Mouse (Mus musculus): ENCODE data around the gene Ccdc167.

The Ccdc167 gene

GRCm38 (mm10) chr17:29686771-29687170, 30.1 kb downstream of the Ccdc167 start:
- in situ Hi-C loops (cut with MboI, MseI), result no loop called here

GRCm38 (mm10) chr17:29684275-29684674, 32.6 kb downstream of the Ccdc167 start:
- in situ Hi-C loops (cut with MboI, MseI), result no loop called here

DNA sequence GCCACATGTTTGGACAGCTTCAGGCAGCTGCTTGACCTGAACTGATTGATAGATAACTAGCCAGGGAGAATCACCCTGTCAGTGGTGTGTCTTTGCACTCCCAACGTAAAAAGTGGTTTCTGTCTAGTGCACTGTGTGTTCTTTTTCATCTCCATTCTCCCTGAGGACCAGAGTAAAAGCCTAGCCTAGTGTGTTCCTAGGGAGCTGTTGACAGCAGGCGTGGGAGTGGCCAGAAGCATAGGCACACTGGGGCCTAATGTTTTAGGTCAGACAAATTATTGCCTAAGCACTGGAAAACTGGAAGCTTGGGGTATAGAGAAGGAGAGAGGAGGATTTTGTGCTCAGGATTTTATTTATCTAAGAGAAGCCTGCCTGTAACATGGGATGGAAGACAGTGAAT, 33.7 kb downstream of the Ccdc167 start:
- in situ Hi-C loops (cut with MboI, MseI), result no loop called here

DNA sequence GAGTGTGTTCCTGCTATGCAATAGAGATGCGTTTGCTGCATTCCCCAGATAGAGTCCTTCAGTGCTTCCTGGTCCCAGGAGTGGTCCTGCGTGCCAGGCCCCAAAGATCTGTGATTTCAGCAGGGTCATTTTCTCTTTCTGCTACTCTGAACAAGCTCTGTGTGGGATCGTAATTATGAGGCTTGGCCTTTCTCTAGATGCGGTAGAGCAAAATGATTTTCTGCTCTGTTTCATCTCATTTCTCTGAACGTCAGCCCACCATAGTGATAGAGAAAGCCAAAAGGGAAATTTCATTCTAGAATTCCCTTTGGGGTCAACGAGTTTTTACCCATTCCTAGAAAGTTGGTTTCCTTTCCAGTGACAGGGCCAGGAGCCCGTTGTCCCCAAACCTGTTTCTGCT, 34.6 kb downstream of the Ccdc167 start:
- in situ Hi-C loops (cut with MboI, MseI), result no loop called here

DNA sequence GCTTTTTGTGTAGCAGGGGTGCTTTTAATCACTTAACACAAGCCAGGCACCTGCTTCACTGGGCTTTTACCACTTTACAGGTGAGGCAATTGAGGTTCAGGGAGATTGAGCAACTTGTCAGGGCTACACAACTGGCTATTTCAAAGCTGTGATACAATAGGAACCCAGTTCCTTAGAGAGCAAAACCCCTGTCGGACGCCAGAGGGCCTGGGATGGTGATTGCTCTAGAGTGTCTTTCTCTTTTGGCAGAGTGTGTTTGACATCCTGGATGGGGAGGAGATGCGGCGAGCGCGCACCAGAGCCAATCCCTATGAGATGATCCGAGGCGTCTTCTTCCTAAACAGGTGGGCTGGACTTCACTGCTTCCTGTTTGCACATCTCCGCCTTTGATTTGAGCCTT, 35.2 kb downstream of the Ccdc167 start:
- in situ Hi-C loops (cut with MboI, MseI), result no loop called here

- in situ Hi-C loops (cut with MboI, MseI), result no loop called here
Measured at GRCm38 (mm10) chr17:29680921-29681320, 35.9 kb downstream of the Ccdc167 start.

DNA sequence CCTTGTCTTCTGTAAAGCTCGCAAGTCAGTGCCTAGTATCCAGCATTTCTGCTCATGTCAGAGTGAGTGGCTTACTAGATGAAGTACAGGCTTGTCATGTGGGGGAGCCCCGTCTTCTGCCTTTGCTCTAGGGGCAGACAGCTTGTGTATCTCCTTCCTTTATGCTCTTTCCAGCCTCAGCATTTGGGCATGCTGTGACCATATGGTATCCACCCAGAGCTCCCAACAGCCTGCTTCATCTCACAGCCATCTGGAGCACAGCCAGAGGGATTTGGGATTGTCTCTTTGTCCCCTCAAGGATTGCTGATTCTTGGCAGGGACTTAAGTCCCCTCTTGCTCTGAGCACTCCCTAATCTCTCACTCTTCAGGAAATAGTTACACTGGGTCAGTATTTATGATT, 36.7 kb downstream of the Ccdc167 start:
- in situ Hi-C loops (cut with MboI, MseI), result no loop called here

- in situ Hi-C loops (cut with MboI, MseI), result no loop called here
Measured at GRCm38 (mm10) chr17:29679038-29679767, 37.6 kb downstream of the Ccdc167 start.

DNA sequence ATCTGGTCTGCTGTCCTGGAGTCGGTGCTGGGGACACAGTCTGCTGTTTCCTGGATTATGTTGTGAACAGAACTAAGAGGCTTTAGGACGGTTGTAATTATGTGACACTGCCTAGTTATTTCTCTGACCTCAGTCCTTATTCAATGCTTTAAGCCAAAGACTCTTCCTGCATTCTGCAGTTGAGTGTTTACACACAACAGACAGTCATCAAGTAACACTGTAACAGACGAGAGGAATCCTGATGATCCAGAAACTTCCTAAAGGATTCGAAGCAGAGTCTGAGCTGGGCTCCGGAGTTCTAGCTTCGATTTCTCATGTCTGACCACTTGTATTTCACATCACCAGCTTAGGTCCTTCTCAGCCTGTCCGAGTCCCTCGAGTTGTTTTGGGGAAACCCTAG, 38.3 kb downstream of the Ccdc167 start:
- in situ Hi-C loops (cut with MboI, MseI), result no loop called here

- in situ Hi-C loops (cut with MboI, MseI), result no loop called here
Measured at GRCm38 (mm10) chr17:29673325-29673724, 43.5 kb downstream of the Ccdc167 start.

GRCm38 (mm10) chr17:29671021-29671420, 45.8 kb downstream of the Ccdc167 start:
- in situ Hi-C loops (cut with MboI, MseI), result no loop called here

- in situ Hi-C loops (cut with MboI, MseI), result no loop called here
Measured at GRCm38 (mm10) chr17:29669936-29670335, 46.9 kb downstream of the Ccdc167 start.

GRCm38 (mm10) chr17:29669030-29669429, 47.8 kb downstream of the Ccdc167 start:
- in situ Hi-C loops (cut with MboI, MseI), result no loop called here

GRCm38 (mm10) chr17:29668051-29668986, 48.5 kb downstream of the Ccdc167 start:
- in situ Hi-C loops (cut with MboI, MseI), result no loop called here

GRCm38 (mm10) chr17:29662145-29662544, 54.7 kb downstream of the Ccdc167 start:
- in situ Hi-C loops (cut with MboI, MseI), result no loop called here

GRCm38 (mm10) chr17:29660762-29661391, 56.0 kb downstream of the Ccdc167 start:
- in situ Hi-C loops (cut with MboI, MseI), result no loop called here

DNA sequence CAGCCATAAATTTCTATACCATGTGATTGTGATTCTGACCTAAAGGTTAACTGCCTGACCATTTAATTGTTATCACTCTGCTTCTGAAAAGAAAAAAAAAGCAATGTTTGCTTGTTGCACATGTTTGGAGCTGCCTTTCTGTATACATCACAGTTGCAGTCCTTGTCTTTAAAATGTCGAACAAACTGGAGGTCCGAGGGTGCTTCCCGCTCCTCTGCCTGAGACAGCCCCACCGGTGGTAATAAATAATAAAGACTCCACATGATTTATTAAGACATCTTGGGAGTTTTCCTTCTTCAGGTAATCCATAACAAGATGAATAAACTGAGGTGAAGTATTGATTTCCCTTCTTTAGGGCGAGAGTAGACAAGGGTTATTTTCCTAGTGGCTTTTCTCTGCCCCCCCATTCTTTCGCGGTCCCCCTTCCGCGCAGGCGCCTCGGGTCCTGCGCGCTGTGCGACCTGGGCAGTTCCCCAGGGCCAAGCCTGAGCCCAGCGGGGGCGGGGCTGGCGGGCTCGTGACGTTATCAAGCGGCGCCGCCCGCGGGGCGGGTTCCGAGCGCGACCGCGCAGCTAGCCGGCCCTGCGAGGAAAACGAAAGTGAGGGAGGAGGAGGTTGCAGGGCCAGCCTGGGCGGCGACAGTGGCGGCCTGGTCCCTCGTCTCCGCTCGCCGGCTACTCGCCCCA, 56.6 kb downstream of the Ccdc167 start, which contains the start of gene Cmtr1:
TSS of gene Cmtr1 (plus strand) at position 520 of the 686 bp plus-strand sequence.
- in situ Hi-C loops (cut with MboI, MseI), result no loop called here

GRCm38 (mm10) chr17:29658249-29658648, 58.6 kb downstream of the Ccdc167 start:
- in situ Hi-C loops (cut with MboI, MseI), result loop anchor here (10.0 kb wide), 1 partner anchor 1083 kb away; the partner anchor contains the start of gene Lhfpl5

DNA sequence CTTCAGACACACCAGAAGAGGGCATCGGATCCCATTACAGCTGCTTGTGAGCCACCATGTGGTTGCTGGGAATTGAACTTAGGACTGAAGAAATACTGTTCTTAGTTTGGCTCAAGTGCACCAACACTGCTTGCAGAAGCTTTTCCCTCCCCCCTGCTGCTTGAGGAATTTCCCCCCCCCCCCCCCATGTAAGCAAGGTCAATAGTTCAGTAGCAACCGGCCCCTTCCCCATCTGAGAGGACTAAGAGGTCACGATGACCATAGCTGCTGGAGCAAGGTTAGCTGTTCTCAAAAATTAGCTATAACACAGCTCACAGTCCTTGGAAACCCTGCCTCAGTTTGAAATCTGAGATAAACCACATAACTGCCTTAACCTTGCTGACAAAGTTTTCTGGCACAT, 74.6 kb downstream of the Ccdc167 start:
- in situ Hi-C loops (cut with MboI, MseI), result loop anchor here (10.0 kb wide), 1 partner anchor 1133 kb away; no protein-coding TSS in a partner anchor

DNA sequence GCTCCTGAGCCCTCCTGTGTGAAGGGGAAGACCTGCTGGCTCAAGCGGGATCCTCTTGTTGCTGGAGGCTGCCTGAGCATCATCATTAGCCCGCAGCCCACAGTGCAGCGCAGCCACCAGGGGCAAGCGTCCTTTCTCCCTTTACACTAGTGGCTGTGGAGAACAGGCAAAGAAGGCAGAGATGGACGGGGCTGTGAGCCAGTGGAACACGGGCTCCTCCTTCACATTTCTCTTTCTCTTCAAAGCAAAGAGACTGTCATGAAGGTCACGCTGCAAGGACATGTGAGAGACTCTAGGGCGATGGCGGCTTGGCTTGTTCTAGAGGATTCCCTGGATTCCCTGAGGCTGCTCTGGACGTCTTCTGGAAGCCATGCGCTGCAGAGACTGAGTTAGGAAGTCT, 75.9 kb downstream of the Ccdc167 start:
- in situ Hi-C loops (cut with MboI, MseI), result loop anchor here (10.0 kb wide), 1 partner anchor 1134 kb away; no protein-coding TSS in a partner anchor

DNA sequence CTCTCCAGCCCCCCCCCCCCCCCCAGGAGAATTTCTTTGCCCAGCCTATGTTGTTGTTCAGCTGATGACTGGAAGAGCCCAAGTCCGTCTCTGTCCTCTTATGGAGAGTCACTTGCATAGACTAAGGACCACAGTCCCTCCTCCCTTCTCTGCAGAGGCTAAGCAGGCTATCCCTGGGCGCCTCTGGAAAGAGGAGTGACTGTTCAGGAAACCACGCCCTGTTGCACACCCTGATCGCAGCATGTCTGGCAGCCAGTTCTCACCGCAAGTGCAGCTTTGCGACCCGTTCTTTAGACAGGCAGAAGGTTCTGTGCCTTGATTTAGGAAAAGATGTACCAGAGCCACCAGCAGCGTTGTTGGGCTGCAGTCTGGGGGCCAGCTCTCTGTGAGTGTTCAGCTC, 78.9 kb downstream of the Ccdc167 start:
- in situ Hi-C loops (cut with MboI, MseI), result no loop called here
